Mouse (Mus musculus) heart, postnatal 0 days (tissue): ENCODE results near the gene Nop58. TPM values are rescaled to one million over a fixed set of nuclear protein-coding genes. Genes with fewer than 3 reads are reported as not detected.

Source experiments
- ATAC-seq: fragments of 200-750 bp; cut with Nextera tagmentation; 2 replicates; pipeline ENCODE4 v1.8.0; 2017; ENCODE audit warnings: low read depth, moderate number of reproducible peaks, moderate library complexity; ENCODE audit not compliant: insufficient read depth
- DNase-seq: peaks from one replicate; pipeline ENCODE4 v3.0.0-alpha.2; 2016; ENCODE audit warnings: low spot score
- H3K27ac ChIP-seq: fragments of 300-500 bp; sonication (generic); 2 replicates; pipeline ENCODE4 v1.5.1; 2014; ENCODE audit warnings: low read depth, mild to moderate bottlenecking
- H3K27me3 ChIP-seq: fragments of 300-500 bp; sonication (generic); 2 replicates; pipeline ENCODE4 v1.6.1; 2014; ENCODE audit warnings: low read length, mixed read lengths; ENCODE audit not compliant: control insufficient read depth, insufficient read depth
- H3K36me3 ChIP-seq: fragments of 300-500 bp; sonication (generic); replicated peaks from 2 replicates; pipeline ENCODE4 v1.6.1; 2014; ENCODE audit warnings: low read length, mixed read lengths; ENCODE audit not compliant: control insufficient read depth, insufficient read depth
- H3K4me1 ChIP-seq: fragments of 300-500 bp; sonication (generic); 2 replicates; pipeline ENCODE4 v1.6.1; 2014; ENCODE audit warnings: antibody characterized with exemption; ENCODE audit not compliant: control insufficient read depth, insufficient read depth
- H3K4me2 ChIP-seq: fragments of 300-500 bp; sonication (generic); 2 replicates; pipeline ENCODE4 v1.6.1; 2014; ENCODE audit warnings: low read depth, mild to moderate bottlenecking, low read length, moderate library complexity
- H3K4me3 ChIP-seq: fragments of 300-500 bp; sonication (generic); 2 replicates; pipeline ENCODE4 v1.5.1; 2014; ENCODE audit warnings: low read depth, low read length
- H3K9ac ChIP-seq: fragments of 300-500 bp; sonication (generic); replicated peaks from 2 replicates; pipeline ENCODE4 v1.6.1; 2014; ENCODE audit warnings: low read depth, low read length, mixed read lengths
- H3K9me3 ChIP-seq: fragments of 300-500 bp; sonication (generic); replicated peaks from 2 replicates; pipeline ENCODE4 v1.6.1; 2016; ENCODE audit warnings: low read length; ENCODE audit not compliant: control insufficient read depth
- CTCF ChIP-seq: IDR thresholded peaks from 2 replicates; pipeline ENCODE4 v1.5.1; 2016; ENCODE audit warnings: antibody characterized with exemption, control low read depth, low read depth
- EP300 ChIP-seq: IDR thresholded peaks from 2 replicates; pipeline ENCODE4 v1.6.1; 2016; ENCODE audit warnings: antibody characterized with exemption, low read depth
- WGBS: fragments of 180-500 bp; shearing (Covaris S2); extraction: QIAGEN DNeasy Blood & Tissue Kit; methylation state at CpG from one replicate; pipeline ENCODE4 v1.1.7; 2014; 5-methylcytosine and 5-hydroxymethylcytosine counted together
- polyA plus RNA-seq: library from polyadenylated mRNA; unstranded; fragments of >200 nt; fragmentation: Nextera tagmentation; extraction: Ambion mirVana; gene quantifications from 2 replicates; pipeline ENCODE4 v1.2.1, GENCODE M21; 2015
- total RNA-seq: library from RNA; depleted of rRNA; stranded (reverse); fragments of >200 nt; gene quantifications from 2 replicates; pipeline ENCODE4 v1.2.3, GENCODE M21; 2014; ENCODE audit warnings: low replicate concordance; rRNA removed

The Nop58 gene
- total and polyA plus RNA-seq, 2 experiments from 2014 or later, result 30.7 to 82.0 TPM

- WGBS, result 0% methylated on average over 49 of the region's 75 CpGs
- H3K27ac ChIP-seq, result peak within 1 kb of the TSS; percentile 97
- DNase-seq, result peak; percentile 86
Observed at GRCm38 (mm10) chr1:59763164-59763768, 78.5 kb downstream of the Nop58 start, which contains the start of gene Bmpr2. Gene Bmpr2 (plus strand): TSS chr1:59763400.

GRCm38 (mm10) chr1:59763781-59764251, 79.0 kb downstream of the Nop58 start:
- H3K27ac ChIP-seq, result peak overlapping the region; percentile 97
- peak overlapping the region; percentile 77 for H3K4me2 ChIP-seq
- TF ChIP-seq EP300 (no peak), CTCF (no peak)
- ATAC-seq (peak; percentile 63), DNase-seq (no peak)
- H3K4me1 ChIP-seq, result peaks cover 14% of the 10 kb centered on the region
- peak overlapping the region; percentile 96 for H3K9ac ChIP-seq
- H3K36me3 ChIP-seq, result no peaks in the 10 kb centered on the region
- H3K9me3 ChIP-seq, result no peaks in the 10 kb centered on the region
- H3K27me3 ChIP-seq, result no peaks in the 10 kb centered on the region
- under 1% methylated on average over 54 of the region's 55 CpGs for WGBS
- peak overlapping the region; percentile 89 for H3K4me3 ChIP-seq

More at GRCm38 (mm10) chr1:59763164-59763768, 78.5 kb downstream of the Nop58 start, which contains the start of gene Bmpr2:
- peak; percentile 91 for ATAC-seq
- H3K4me3 ChIP-seq, result peak within 1 kb of the TSS; percentile 89
- H3K9ac ChIP-seq, result peak within 1 kb of the TSS; percentile 96
- H3K27me3 ChIP-seq, result no peaks in the 10 kb centered on the region
- peaks cover 14% of the 10 kb centered on the region for H3K4me1 ChIP-seq
- no peaks in the 10 kb centered on the region for H3K36me3 ChIP-seq
- no peak for TF ChIP-seq EP300
- peak; percentile 32 for TF ChIP-seq CTCF
- no peaks in the 10 kb centered on the region for H3K9me3 ChIP-seq
- peak within 1 kb of the TSS; percentile 77 for H3K4me2 ChIP-seq

DNA sequence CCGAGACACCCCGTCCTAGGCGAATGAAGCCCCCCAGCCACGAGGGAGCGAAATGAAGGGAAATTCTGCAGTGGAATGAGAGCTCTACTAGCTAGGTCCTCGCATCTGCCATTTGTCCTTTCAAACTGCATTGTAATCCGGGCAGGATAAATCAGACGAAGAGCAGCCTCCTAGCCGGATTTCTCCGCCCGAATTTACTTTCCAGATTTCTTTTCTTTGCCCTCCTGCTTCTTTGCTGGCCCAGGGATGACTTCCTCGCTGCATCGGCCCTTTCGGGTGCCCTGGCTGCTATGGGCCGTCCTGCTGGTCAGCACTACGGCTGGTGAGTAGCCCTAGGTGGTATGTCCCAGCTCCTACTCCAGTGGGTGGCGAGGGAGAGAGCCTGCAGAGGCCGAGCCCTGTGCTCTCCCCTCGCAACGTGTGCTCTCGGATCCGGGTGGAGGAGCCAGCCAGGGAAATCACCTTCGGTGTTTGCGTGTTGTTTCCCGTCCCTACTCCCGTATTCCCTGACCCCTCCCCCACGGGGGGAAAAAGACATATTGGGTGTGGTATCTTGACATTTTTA, 79.7 kb downstream of the Nop58 start:
- DNase-seq, result peak; percentile 65
- H3K27me3 ChIP-seq, result no peaks in the 10 kb centered on the region
- peak overlapping the region; percentile 89 for H3K4me3 ChIP-seq
- H3K36me3 ChIP-seq, result no peaks in the 10 kb centered on the region
- under 1% methylated on average over 27 of the region's 27 CpGs for WGBS
- H3K27ac ChIP-seq, result peak overlapping the region; percentile 97
- peaks cover 14% of the 10 kb centered on the region for H3K4me1 ChIP-seq
- H3K9ac ChIP-seq, result peak overlapping the region; percentile 96
- TF ChIP-seq EP300, result no peak
- TF ChIP-seq CTCF, result no peak
- ATAC-seq, result peak; percentile 24; the same call in 1 of the 2 replicates
- peak overlapping the region; percentile 77 for H3K4me2 ChIP-seq
- no peaks in the 10 kb centered on the region for H3K9me3 ChIP-seq

GRCm38 (mm10) chr1:59765279-59765678, 80.5 kb downstream of the Nop58 start:
- Histone ChIP-seq H3K27me3 (no peaks in the 10 kb centered on the region), H3K27ac (no peak overlapping the region; the same call in 1 of the 2 replicates), H3K9ac (0 out of 2 replicates have a peak overlapping the region, but pooled peaks have one; percentile 17), H3K9me3 (no peaks in the 10 kb centered on the region), H3K4me1 (peaks cover 14% of the 10 kb centered on the region), H3K4me3 (peak overlapping the region; percentile 89), H3K4me2 (peak overlapping the region; percentile 77), H3K36me3 (no peaks in the 10 kb centered on the region)
- under 1% methylated on average over 4 of the region's 4 CpGs for WGBS
- ATAC-seq, result no peak
- DNase-seq, result peak; percentile 26
- no peak for TF ChIP-seq CTCF
- no peak for TF ChIP-seq EP300

- peak overlapping the region; percentile 44 for H3K27ac ChIP-seq
- ATAC-seq (no peak), DNase-seq (peak; percentile 55)
- H3K36me3 ChIP-seq, result no peaks in the 10 kb centered on the region
- peak overlapping the region; percentile 57 for H3K4me2 ChIP-seq
- no peaks in the 10 kb centered on the region for H3K27me3 ChIP-seq
- peaks cover 19% of the 10 kb centered on the region for H3K4me1 ChIP-seq
- no peaks in the 10 kb centered on the region for H3K9me3 ChIP-seq
- peak overlapping the region; percentile 28 for H3K4me3 ChIP-seq
- H3K9ac ChIP-seq, result no peak overlapping the region
- no peak for TF ChIP-seq EP300
- no peak for TF ChIP-seq CTCF
Observed at GRCm38 (mm10) chr1:59766626-59767025, 81.9 kb downstream of the Nop58 start.

Other genes with a start within 250 kb of the Nop58 start
- 7.5 and 9.0 TPM in 2 replicates for gene Fzd7, start 202.5 kb upstream of the Nop58 start, total RNA-seq
- gene Fzd7, start 202.5 kb upstream of the Nop58 start, polyA plus RNA-seq, result 1.0 and 1.3 TPM in 2 replicates
- gene Gm973, start 168.7 kb upstream of the Nop58 start, total RNA-seq, result not detected in 2 replicates
- 0.14 and 0.65 TPM in 2 replicates for gene Gm973, start 168.7 kb upstream of the Nop58 start, polyA plus RNA-seq
- 68.9 and 71.3 TPM in 2 replicates for gene Sumo1, start 14.1 kb upstream of the Nop58 start, total RNA-seq
- gene Sumo1, start 14.1 kb upstream of the Nop58 start, polyA plus RNA-seq, result 186 and 199 TPM in 2 replicates
- gene Bmpr2, start 78.4 kb downstream of the Nop58 start, total RNA-seq, result 30.5 and 38.5 TPM in 2 replicates
- 5.3 and 6.1 TPM in 2 replicates for gene Bmpr2, start 78.4 kb downstream of the Nop58 start, polyA plus RNA-seq
- gene Fam117b, start 228.0 kb downstream of the Nop58 start, total RNA-seq, result 7.3 and 7.7 TPM in 2 replicates
- gene Fam117b, start 228.0 kb downstream of the Nop58 start, polyA plus RNA-seq, result 2.3 and 2.4 TPM in 2 replicates